ENCODE assay signal across 11 mouse cellular contexts in genomic region chr8:72009473-72009872, GRCm38 (mm10). TPM values are rescaled to one million over a fixed set of nuclear protein-coding genes. Genes with fewer than 3 reads are reported as not detected.
DNase-seq lines count a peak whose midpoint lies in the region; ATAC-seq lines count a peak whose summit lies in the region.
"Had no signal": no experiment of that assay in that cellular context is flagged by ENCODE, and none has a peak within 500 bp of the region (broad histone marks: within the 10 kb centered on the region; RNA-seq: fewer than 3 reads in every experiment).

Gene Cyp4f18, minus strand, starts transcription at chr8:72009626.

- H3K4me3 ChIP-seq in kidney, embryonic 16.5 days (ENCODE audit: low read length): no peak within 1 kb of the TSS
- H3K4me3 ChIP-seq: midbrain, embryonic 12.5 days had no signal

- H3K9ac ChIP-seq in kidney, embryonic 16.5 days (replicated peaks; ENCODE audit: low read length): no peak within 1 kb of the TSS
- H3K9ac ChIP-seq: midbrain, embryonic 12.5 days had no signal

- H3K27me3 ChIP-seq in kidney, embryonic 16.5 days (ENCODE audit: insufficient read depth, low read length): no peaks in the 10 kb centered on the region
- H3K27me3 ChIP-seq: midbrain, embryonic 12.5 days had no signal

- H3K4me2 ChIP-seq in kidney, embryonic 16.5 days (replicated peaks; ENCODE audit: low read depth, low read length): no peak within 1 kb of the TSS
- H3K4me2 ChIP-seq: midbrain, embryonic 12.5 days had no signal

- no peak within 1 kb of the TSS for H3K27ac ChIP-seq in kidney, embryonic 16.5 days (ENCODE audit: low read length)
- H3K27ac ChIP-seq: midbrain, embryonic 12.5 days had no signal

- no peaks in the 10 kb centered on the region for H3K9me3 ChIP-seq in kidney, embryonic 16.5 days (ENCODE audit: low read length)
- H3K9me3 ChIP-seq: midbrain, embryonic 12.5 days had no signal

- no peaks in the 10 kb centered on the region for H3K36me3 ChIP-seq in kidney, embryonic 16.5 days (ENCODE audit: insufficient read depth, low read length)
- H3K36me3 ChIP-seq: midbrain, embryonic 12.5 days had no signal

- peak; percentile 47 for DNase-seq in testis, postnatal 10 days (ENCODE audit: low spot score)
- no peak for DNase-seq in testis, postnatal 14 days (ENCODE audit: low spot score)
- peak; percentile 64 to 65 for DNase-seq in lung, postnatal 4 days
- DNase-seq in spleen, postnatal 4 days (ENCODE audit: low spot score in 2 of 2): peak; percentile 69 to 82
- DNase-seq in layer of hippocampus, adult 18-20 months (ENCODE audit: low spot score in 2 of 2): no peak
- DNase-seq in kidney, adult 9 months: no peak
- DNase-seq: cerebellum, postnatal 14 days; left cerebral cortex, postnatal 4 days had no signal

- WGBS in kidney, embryonic 16.5 days: 70% methylated on average over 3 of the region's 3 CpGs

- no peaks in the 10 kb centered on the region for H3K4me1 ChIP-seq in kidney, embryonic 16.5 days (ENCODE audit: insufficient read depth, low read length)
- H3K4me1 ChIP-seq: midbrain, embryonic 12.5 days had no signal

- peak; percentile 46 for ATAC-seq in granulocyte monocyte progenitor cell, adult 5-6 weeks (replicated peaks; ENCODE audit: poor library complexity, severe bottlenecking)
- ATAC-seq in kidney, embryonic 16.5 days (ENCODE audit: low FRiP score, low TSS enrichment): no peak

RNA-seq across cellular contexts. Expression of gene Cyp4f18, which starts in this region (rescaled TPM):
- 11.7 and 15.8 TPM in 2 replicates for total RNA-seq in granulocyte monocyte progenitor cell, adult 5-6 weeks (2014; fragmentation: Nextera tagmentation)
- total RNA-seq in granulocyte monocyte progenitor cell, adult 5-6 weeks (2017): 6.5 and 7.1 TPM in 2 replicates
- not detected for total RNA-seq in layer of hippocampus, adult 18-20 months (2021)
- polyA plus RNA-seq in kidney, embryonic 16.5 days (2015; fragmentation: Nextera tagmentation; extraction: Ambion mirVana): 1.8 and 1.9 TPM in 2 replicates

Comparison
In these comparisons a context has a peak if more than half of its experiments do, and no peak if none do; other contexts are left out.
1. RNA of gene Cyp4f18 (total RNA-seq): 6.5 to 15.8 TPM in granulocyte monocyte progenitor cell, adult 5-6 weeks; not detected in layer of hippocampus, adult 18-20 months; every median in the first group is over 4 times any median in the second.
2. DNase-seq: peak in testis, postnatal 10 days (single experiment), lung, postnatal 4 days (2 of 2) and spleen, postnatal 4 days (2 of 2); none in testis, postnatal 14 days (single experiment), layer of hippocampus, adult 18-20 months (0 of 2) and kidney, adult 9 months (single experiment).